Mouse (Mus musculus) stomach, postnatal 0 days (tissue): ENCODE data around the gene Sik3.

ENCODE experiments used
- CTCF ChIP-seq: IDR thresholded peaks from 2 replicates; pipeline ENCODE4 v1.5.1; 2016; ENCODE audit warnings: antibody characterized with exemption, low read depth, mild to moderate bottlenecking, moderate library complexity
- EP300 ChIP-seq: optimal IDR thresholded peaks from 2 replicates; pipeline ENCODE3; 2016; ENCODE audit warnings: antibody characterized with exemption

DNA sequence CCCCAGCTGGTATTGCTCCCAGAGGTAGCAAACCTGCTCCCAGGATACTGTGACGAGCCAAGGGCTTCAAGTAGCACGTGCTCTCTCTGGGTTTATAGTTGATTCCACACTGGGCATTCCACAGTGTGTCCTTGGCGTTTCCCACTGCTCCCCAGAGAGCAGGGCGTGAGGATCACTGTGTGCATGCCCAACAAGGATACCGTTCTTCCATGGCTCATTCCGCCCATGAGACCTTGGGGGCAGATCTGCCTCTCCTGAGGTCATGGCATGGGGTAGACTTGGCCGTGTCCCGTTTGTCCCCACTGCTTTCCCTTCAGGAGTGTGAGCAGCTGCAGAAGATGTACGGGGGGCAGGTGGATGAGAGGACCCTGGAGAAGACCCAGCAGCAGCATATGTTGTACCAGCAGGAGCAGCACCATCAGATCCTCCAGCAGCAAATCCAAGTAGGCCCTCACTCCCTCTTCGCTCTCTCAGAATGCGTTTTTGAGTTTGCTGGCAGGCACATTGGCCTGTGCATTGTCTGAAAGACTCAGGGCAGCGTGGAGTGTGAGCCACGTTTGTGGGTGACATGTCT is 195.9 kb downstream of the Sik3 start:
- TF ChIP-seq CTCF (no peak), EP300 (no peak)
